Mouse (Mus musculus) kidney, adult 2 months (tissue): ENCODE measurements at regions not wholly inside any gene's neighbourhood (a gene's known extent, or its start where the extent isn't known, plus 50 kb on each side); places are given as distances from the start of the nearest gene placed in this dataset.

Experiments
- CTCF ChIP-seq: fragments of 200-500 bp; conservative IDR thresholded peaks from 2 replicates; pipeline ENCODE4 v1.5.1; 2011; ENCODE audit warnings: low read depth, mild to moderate bottlenecking, control low read depth, low read length, moderate library complexity, mixed read lengths; ENCODE audit not compliant: insufficient read depth, insufficient read length
- POLR2A ChIP-seq: fragments of 200-500 bp; IDR thresholded peaks from one replicate; pipeline ENCODE4 v1.6.1; 2011; ENCODE audit warnings: low read depth, low read length, control low read depth

GRCm38 (mm10) chr12:118781978-118782377 is 64.2 kb upstream of the Sp8 start:
- no peak for TF ChIP-seq CTCF
- TF ChIP-seq POLR2A, result no peak
